Mouse (Mus musculus) kidney, postnatal 0 days (tissue): ENCODE measurements around the gene Rps23. TPM values are rescaled to one million over a fixed set of nuclear protein-coding genes. Genes with fewer than 3 reads are reported as not detected.

Source experiments
- ATAC-seq: fragments of 200-750 bp; cut with Nextera tagmentation; replicated peaks from 2 replicates; pipeline ENCODE4 v1.8.0; 2017; ENCODE audit warnings: low read depth, moderate number of reproducible peaks, moderate TSS enrichment, moderate library complexity; ENCODE audit not compliant: low FRiP score
- DNase-seq: peaks from one replicate; pipeline ENCODE4 v3.0.0-alpha.2; 2016; ENCODE audit warnings: low spot score
- H3K27ac ChIP-seq: fragments of 300-500 bp; sonication (generic); 2 replicates; pipeline ENCODE4 v1.5.1; 2014; ENCODE audit warnings: mild to moderate bottlenecking
- H3K27me3 ChIP-seq: fragments of 300-500 bp; sonication (generic); 2 replicates; pipeline ENCODE4 v1.6.1; 2014; ENCODE audit warnings: low read length, mixed read lengths; ENCODE audit not compliant: insufficient read depth
- H3K36me3 ChIP-seq: fragments of 300-500 bp; sonication (generic); 2 replicates; pipeline ENCODE4 v1.6.1; 2014; ENCODE audit warnings: low read length, mixed read lengths; ENCODE audit not compliant: insufficient read depth
- H3K4me1 ChIP-seq: fragments of 300-500 bp; sonication (generic); replicated peaks from 2 replicates; pipeline ENCODE4 v1.6.1; 2014; ENCODE audit warnings: antibody characterized with exemption, low read length, mixed read lengths; ENCODE audit not compliant: insufficient read depth
- H3K4me2 ChIP-seq: fragments of 300-500 bp; sonication (generic); 2 replicates; pipeline ENCODE4 v1.6.1; 2014; ENCODE audit warnings: mild to moderate bottlenecking, low read length, moderate library complexity, mixed read lengths
- H3K4me3 ChIP-seq: fragments of 300-500 bp; sonication (generic); replicated peaks from 2 replicates; pipeline ENCODE4 v1.5.1; 2014; ENCODE audit warnings: low read depth, low read length
- H3K9ac ChIP-seq: fragments of 300-500 bp; sonication (generic); 2 replicates; pipeline ENCODE4 v1.6.1; 2014; ENCODE audit warnings: low read depth, low read length
- H3K9me3 ChIP-seq: fragments of 300-500 bp; sonication (generic); replicated peaks from 2 replicates; pipeline ENCODE4 v1.6.1; 2016; ENCODE audit warnings: low read length, inconsistent platforms, mixed read lengths
- CTCF ChIP-seq: IDR thresholded peaks from 2 replicates; pipeline ENCODE4 v1.5.1; 2016; ENCODE audit warnings: antibody characterized with exemption, low read depth, mild to moderate bottlenecking, moderate library complexity
- WGBS: fragments of 180-500 bp; shearing (Covaris S2); extraction: QIAGEN DNeasy Blood & Tissue Kit; methylation state at CpG from one replicate; pipeline ENCODE4 v1.1.7; 2014; 5-methylcytosine and 5-hydroxymethylcytosine counted together
- polyA plus RNA-seq: library from polyadenylated mRNA; unstranded; fragments of >200 nt; fragmentation: Nextera tagmentation; extraction: Ambion mirVana; gene quantifications from 2 replicates; pipeline ENCODE4 v1.2.1, GENCODE M21; 2015

Gene Rps23
- 334 and 356 TPM in 2 replicates for polyA plus RNA-seq

GRCm38 (mm10) chr13:90922751-90923612, at the start of gene Rps23:
Rps23 (plus strand) TSS chr13:90922958.
- Histone ChIP-seq H3K27ac (peak within 1 kb of the TSS; percentile 83), H3K36me3 (peaks cover 16% of the 10 kb centered on the region; the same call in 1 of the 2 replicates), H3K4me3 (peak within 1 kb of the TSS; percentile 97), H3K4me1 (0 out of 2 replicates have a peak, but pooled peaks cover 3% of the 10 kb centered on the region), H3K9me3 (no peaks in the 10 kb centered on the region), H3K4me2 (peak within 1 kb of the TSS; percentile 74), H3K27me3 (no peaks in the 10 kb centered on the region), H3K9ac (peak within 1 kb of the TSS; percentile 98)
- WGBS = under 1% methylated on average over 57 of the region's 57 CpGs
- no peak for TF ChIP-seq CTCF
- DNase-seq (peak; percentile 98), ATAC-seq (peak; percentile 97)

DNA sequence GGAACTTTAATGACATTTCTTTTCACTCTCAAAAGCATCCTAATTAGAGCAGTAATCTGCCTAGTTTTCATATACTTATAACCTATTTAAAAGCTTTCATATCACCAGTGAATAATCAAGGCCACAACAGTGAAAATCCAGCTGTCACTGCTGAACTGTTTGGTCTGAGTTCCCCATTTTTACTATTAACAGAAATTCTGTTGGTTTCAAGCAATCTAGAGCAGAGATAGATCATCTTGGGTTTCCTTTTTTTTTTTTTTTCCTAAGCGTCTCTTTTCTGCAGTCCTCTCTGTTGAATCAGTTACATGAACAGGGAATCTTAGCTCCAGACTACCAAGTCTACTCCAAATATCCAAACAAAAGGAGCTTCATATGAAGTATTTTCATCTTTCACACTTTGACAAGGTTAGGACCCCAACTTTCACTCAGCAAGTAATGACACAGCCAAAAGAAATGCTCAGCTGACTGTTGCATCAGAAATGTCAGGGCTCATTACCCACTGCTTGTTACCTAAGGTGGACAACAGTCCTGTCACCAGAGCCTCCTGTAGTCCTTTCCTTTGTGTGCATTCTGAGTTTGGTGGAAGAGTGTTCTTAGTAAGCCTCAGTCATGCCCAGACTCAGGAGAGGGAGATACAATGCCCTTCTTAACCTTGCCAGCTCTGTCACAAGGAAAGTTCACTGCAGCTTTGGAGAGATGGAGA, 40.9 kb upstream of the Rps23 start:
- Histone ChIP-seq H3K4me1 (0 out of 2 replicates have a peak, but pooled peaks cover 4% of the 10 kb centered on the region), H3K4me3 (no peak overlapping the region), H3K9ac (no peak overlapping the region), H3K9me3 (no peaks in the 10 kb centered on the region), H3K27me3 (no peaks in the 10 kb centered on the region), H3K36me3 (no peaks in the 10 kb centered on the region), H3K27ac (no peak overlapping the region), H3K4me2 (no peak overlapping the region)
- DNase-seq (no peak), ATAC-seq (no peak)
- 58% methylated on average over 1 of the region's 1 CpGs for WGBS
- no peak for TF ChIP-seq CTCF

DNA sequence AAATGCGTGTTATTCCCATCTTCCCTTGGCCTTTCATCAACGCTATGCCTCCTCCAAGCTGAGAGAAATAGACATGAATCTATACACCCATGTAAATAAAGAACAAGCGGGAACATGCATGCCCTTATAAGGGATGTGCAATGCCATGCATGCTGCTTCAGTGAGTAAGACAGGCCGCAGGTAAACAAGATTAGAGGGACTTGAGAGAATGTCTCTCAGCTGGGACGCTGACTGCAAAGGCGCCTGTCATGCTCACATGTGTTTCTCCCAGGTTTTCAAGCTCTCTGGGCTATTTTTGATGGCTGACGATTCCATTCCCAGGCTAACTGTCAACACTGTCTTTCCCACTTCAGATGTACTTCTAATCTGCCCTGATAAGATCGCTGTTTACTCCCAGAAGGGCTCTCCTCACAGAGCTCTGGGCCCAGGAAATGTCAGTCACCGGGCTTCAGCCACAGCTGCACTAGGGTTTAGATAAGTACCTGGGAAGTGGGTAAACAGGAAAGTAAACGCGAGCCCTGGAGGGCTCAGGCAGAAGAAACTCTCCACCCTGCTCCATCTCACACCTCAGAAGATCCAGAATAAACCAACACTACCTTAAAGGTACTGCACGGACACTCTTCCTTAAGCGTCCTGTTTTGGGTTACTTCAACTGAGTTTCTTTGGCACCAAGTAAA, 36.8 kb upstream of the Rps23 start:
- H3K9ac ChIP-seq = no peak overlapping the region
- H3K9me3 ChIP-seq = no peaks in the 10 kb centered on the region
- DNase-seq (no peak), ATAC-seq (no peak)
- WGBS = 50% methylated on average over 13 of the region's 13 CpGs
- no peaks in the 10 kb centered on the region for H3K27me3 ChIP-seq
- 0 out of 2 replicates have a peak, but pooled peaks cover 4% of the 10 kb centered on the region for H3K4me1 ChIP-seq
- H3K36me3 ChIP-seq = no peaks in the 10 kb centered on the region
- no peak overlapping the region for H3K27ac ChIP-seq
- TF ChIP-seq CTCF = no peak
- peak overlapping the region; percentile 30 for H3K4me3 ChIP-seq
- H3K4me2 ChIP-seq = peak overlapping the region; percentile 71

DNA sequence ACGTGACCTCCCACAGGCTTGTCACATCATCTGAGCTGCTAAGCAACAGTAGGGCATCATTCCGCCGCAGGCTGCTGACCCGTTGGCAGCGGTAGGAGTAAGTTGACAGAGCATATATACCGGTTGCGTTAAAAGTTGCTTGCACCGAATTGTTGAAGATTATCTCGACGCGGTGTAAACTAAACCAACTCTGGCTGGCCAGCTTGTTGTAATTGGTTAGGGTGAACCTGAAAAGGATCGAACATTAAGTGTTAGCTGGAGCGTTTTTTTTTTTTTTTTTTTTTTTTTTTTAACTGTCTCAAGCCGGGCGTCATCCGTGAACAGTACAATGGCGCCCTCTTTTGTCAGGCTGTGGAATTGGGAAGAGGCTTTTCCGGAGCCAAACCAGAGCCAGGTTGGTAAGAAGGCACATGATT, 36.2 kb upstream of the Rps23 start:
- TF ChIP-seq CTCF = peak; percentile 75
- no peaks in the 10 kb centered on the region for H3K27me3 ChIP-seq
- peak; percentile 75 for DNase-seq
- under 1% methylated on average over 18 of the region's 18 CpGs for WGBS
- no peak for ATAC-seq
- H3K9me3 ChIP-seq = no peaks in the 10 kb centered on the region
- H3K9ac ChIP-seq = no peak overlapping the region
- 0 out of 2 replicates have a peak, but pooled peaks cover 4% of the 10 kb centered on the region for H3K4me1 ChIP-seq
- H3K36me3 ChIP-seq = no peaks in the 10 kb centered on the region
- peak overlapping the region; percentile 71 for H3K4me2 ChIP-seq
- no peak overlapping the region for H3K27ac ChIP-seq
- H3K4me3 ChIP-seq = peak overlapping the region; percentile 30

GRCm38 (mm10) chr13:90890111-90890510, 32.6 kb upstream of the Rps23 start:
- no peak overlapping the region for H3K4me2 ChIP-seq
- no peak for ATAC-seq
- 0 out of 2 replicates have a peak, but pooled peaks cover 4% of the 10 kb centered on the region for H3K4me1 ChIP-seq
- H3K4me3 ChIP-seq = no peak overlapping the region
- no peak for TF ChIP-seq CTCF
- DNase-seq = no peak
- no peaks in the 10 kb centered on the region for H3K36me3 ChIP-seq
- WGBS = 94% methylated on average over 5 of the region's 5 CpGs
- no peak overlapping the region for H3K27ac ChIP-seq
- no peak overlapping the region for H3K9ac ChIP-seq
- H3K27me3 ChIP-seq = no peaks in the 10 kb centered on the region
- H3K9me3 ChIP-seq = no peaks in the 10 kb centered on the region

GRCm38 (mm10) chr13:90894819-90895218, 27.9 kb upstream of the Rps23 start:
- no peak for ATAC-seq
- H3K27ac ChIP-seq = no peak overlapping the region
- H3K27me3 ChIP-seq = no peaks in the 10 kb centered on the region
- H3K9me3 ChIP-seq = no peaks in the 10 kb centered on the region
- H3K4me1 ChIP-seq = no peaks in the 10 kb centered on the region
- no peaks in the 10 kb centered on the region for H3K36me3 ChIP-seq
- no peak overlapping the region for H3K4me2 ChIP-seq
- no peak overlapping the region for H3K9ac ChIP-seq
- DNase-seq = no peak
- 88% methylated on average over 4 of the region's 4 CpGs for WGBS
- H3K4me3 ChIP-seq = no peak overlapping the region
- no peak for TF ChIP-seq CTCF
